Mouse (Mus musculus): ENCODE measurements around the gene Col4a2. TPM values are rescaled to one million over a fixed set of nuclear protein-coding genes. Genes with fewer than 3 reads are reported as not detected.
A peak's percentile ranks its signal among the peaks of the same experiment; 100 is the strongest.

The Col4a2 gene
- polyA plus RNA-seq, 1 experiment: 77.1 TPM

- TF ChIP-seq CTCF (IDR thresholded peaks at IDR 0.05; ENCODE audit: borderline replicate concordance, extremely low read depth, insufficient read depth, insufficient read length) (no peak), POLR2A (IDR thresholded peaks at IDR 0.05; ENCODE audit: borderline replicate concordance, extremely low read depth, insufficient read depth, insufficient read length, poor library complexity, severe bottlenecking) (no peak)
- peak; percentile 24 for DNase-seq (ENCODE audit: low read depth)
These were observed 33.2 kb upstream of the Col4a2 start for GRCm38 (mm10) chr8:11279296-11279826.

- TF ChIP-seq CTCF (IDR thresholded peaks at IDR 0.05; ENCODE audit: borderline replicate concordance, extremely low read depth, insufficient read depth, insufficient read length) (no peak), POLR2A (IDR thresholded peaks at IDR 0.05; ENCODE audit: borderline replicate concordance, extremely low read depth, insufficient read depth, insufficient read length, poor library complexity, severe bottlenecking) (no peak)
- no peak for DNase-seq (ENCODE audit: low read depth)
These were observed 31.8 kb upstream of the Col4a2 start for GRCm38 (mm10) chr8:11280721-11281268.

- TF ChIP-seq CTCF (IDR thresholded peaks at IDR 0.05; ENCODE audit: borderline replicate concordance, extremely low read depth, insufficient read depth, insufficient read length) (no peak), POLR2A (IDR thresholded peaks at IDR 0.05; ENCODE audit: borderline replicate concordance, extremely low read depth, insufficient read depth, insufficient read length, poor library complexity, severe bottlenecking) (no peak)
- no peak for DNase-seq (ENCODE audit: low read depth)
These were observed 30.5 kb upstream of the Col4a2 start for GRCm38 (mm10) chr8:11282139-11282538.

- TF ChIP-seq CTCF (IDR thresholded peaks at IDR 0.05; ENCODE audit: borderline replicate concordance, extremely low read depth, insufficient read depth, insufficient read length) (no peak), POLR2A (IDR thresholded peaks at IDR 0.05; ENCODE audit: borderline replicate concordance, extremely low read depth, insufficient read depth, insufficient read length, poor library complexity, severe bottlenecking) (no peak)
- no peak for DNase-seq (ENCODE audit: low read depth)
These were observed 29.9 kb upstream of the Col4a2 start for GRCm38 (mm10) chr8:11282696-11283095.

GRCm38 (mm10) chr8:11283217-11283616 lies 29.4 kb upstream of the Col4a2 start:
- TF ChIP-seq CTCF (IDR thresholded peaks at IDR 0.05; ENCODE audit: borderline replicate concordance, extremely low read depth, insufficient read depth, insufficient read length): no peak
- no peak for TF ChIP-seq POLR2A (IDR thresholded peaks at IDR 0.05; ENCODE audit: borderline replicate concordance, extremely low read depth, insufficient read depth, insufficient read length, poor library complexity, severe bottlenecking)
- peak; percentile 52 for DNase-seq (ENCODE audit: low read depth)

- DNase-seq (ENCODE audit: low read depth): no peak
- TF ChIP-seq CTCF (IDR thresholded peaks at IDR 0.05; ENCODE audit: borderline replicate concordance, extremely low read depth, insufficient read depth, insufficient read length): no peak
- TF ChIP-seq POLR2A (IDR thresholded peaks at IDR 0.05; ENCODE audit: borderline replicate concordance, extremely low read depth, insufficient read depth, insufficient read length, poor library complexity, severe bottlenecking): no peak
These were observed 27.2 kb upstream of the Col4a2 start for GRCm38 (mm10) chr8:11285437-11285836.

- no peak for DNase-seq (ENCODE audit: low read depth)
- TF ChIP-seq CTCF (IDR thresholded peaks at IDR 0.05; ENCODE audit: borderline replicate concordance, extremely low read depth, insufficient read depth, insufficient read length) (no peak), POLR2A (IDR thresholded peaks at IDR 0.05; ENCODE audit: borderline replicate concordance, extremely low read depth, insufficient read depth, insufficient read length, poor library complexity, severe bottlenecking) (no peak)
These were observed 25.5 kb upstream of the Col4a2 start for GRCm38 (mm10) chr8:11287139-11287538.

GRCm38 (mm10) chr8:11288286-11288685 lies 24.3 kb upstream of the Col4a2 start:
- DNase-seq (ENCODE audit: low read depth): no peak
- TF ChIP-seq CTCF (IDR thresholded peaks at IDR 0.05; ENCODE audit: borderline replicate concordance, extremely low read depth, insufficient read depth, insufficient read length) (no peak), POLR2A (IDR thresholded peaks at IDR 0.05; ENCODE audit: borderline replicate concordance, extremely low read depth, insufficient read depth, insufficient read length, poor library complexity, severe bottlenecking) (no peak)

- no peak for DNase-seq (ENCODE audit: low read depth)
- TF ChIP-seq POLR2A (IDR thresholded peaks at IDR 0.05; ENCODE audit: borderline replicate concordance, extremely low read depth, insufficient read depth, insufficient read length, poor library complexity, severe bottlenecking) (no peak), CTCF (IDR thresholded peaks at IDR 0.05; ENCODE audit: borderline replicate concordance, extremely low read depth, insufficient read depth, insufficient read length) (no peak)
These were observed 22.1 kb upstream of the Col4a2 start for GRCm38 (mm10) chr8:11290533-11290932.

- TF ChIP-seq POLR2A (IDR thresholded peaks at IDR 0.05; ENCODE audit: borderline replicate concordance, extremely low read depth, insufficient read depth, insufficient read length, poor library complexity, severe bottlenecking) (no peak), CTCF (IDR thresholded peaks at IDR 0.05; ENCODE audit: borderline replicate concordance, extremely low read depth, insufficient read depth, insufficient read length) (no peak)
- no peak for DNase-seq (ENCODE audit: low read depth)
These were observed 20.0 kb upstream of the Col4a2 start for GRCm38 (mm10) chr8:11292611-11293010.

GRCm38 (mm10) chr8:11296282-11296943 lies 16.2 kb upstream of the Col4a2 start:
- no peak for DNase-seq (ENCODE audit: low read depth)
- TF ChIP-seq POLR2A (IDR thresholded peaks at IDR 0.05; ENCODE audit: borderline replicate concordance, extremely low read depth, insufficient read depth, insufficient read length, poor library complexity, severe bottlenecking): no peak
- TF ChIP-seq CTCF (IDR thresholded peaks at IDR 0.05; ENCODE audit: borderline replicate concordance, extremely low read depth, insufficient read depth, insufficient read length): no peak

All from brain, embryonic 14.5 days (tissue).